Mouse (Mus musculus): ENCODE measurements around the gene Syvn1. TPM values are rescaled to one million over a fixed set of nuclear protein-coding genes. Genes with fewer than 3 reads are reported as not detected.
A peak's percentile ranks its signal among the peaks of the same experiment; 100 is the strongest.

The Syvn1 gene
- polyA plus RNA-seq, 1 experiment: 24.3 TPM

GRCm38 (mm10) chr19:6082156-6082555 is 35.8 kb downstream of the Syvn1 start, which contains the start of gene Gm28374:
Gene Gm28374, minus strand, starts transcription at chr19:6082256.
- H3ac ChIP-seq (ENCODE audit: control insufficient read depth, insufficient read length): no peak within 1 kb of the TSS
- H3K4me2 ChIP-seq (ENCODE audit: low read depth): no peak within 1 kb of the TSS
- H3K4me3 ChIP-seq: no peak within 1 kb of the TSS
- H3K27me3 ChIP-seq (ENCODE audit: control insufficient read depth, insufficient read depth, insufficient read length): no peaks in the 10 kb centered on the region
- peaks cover 37% of the 10 kb centered on the region for H3K79me2 ChIP-seq (ENCODE audit: control insufficient read depth, insufficient read depth)
- no peak for TF ChIP-seq POLR2A (IDR thresholded peaks at IDR 0.05; ENCODE audit: insufficient read length, low read depth)
- no peak for TF ChIP-seq POLR2AphosphoS2 (IDR thresholded peaks at IDR 0.05; ENCODE audit: insufficient read length, low read depth)
- H3K36me3 ChIP-seq (ENCODE audit: control insufficient read depth, insufficient read depth): no peaks in the 10 kb centered on the region

- H3ac ChIP-seq (ENCODE audit: control insufficient read depth, insufficient read length): peak within 1 kb of the TSS; percentile 74
- TF ChIP-seq TCF3 (IDR thresholded peaks at IDR 0.05; ENCODE audit: insufficient read length, low read depth) (no peak), E2F4 (IDR thresholded peaks at IDR 0.05; ENCODE audit: insufficient read depth) (peak; percentile 99), MYOG (IDR thresholded peaks at IDR 0.05; ENCODE audit: control insufficient read depth in 1 of 3, insufficient read depth in 1 of 3, insufficient read length in 2 of 3, low read depth in 2 of 3) (peak in 2 of 3 experiments; percentile 9 to 63), SRF (IDR thresholded peaks at IDR 0.05; ENCODE audit: control insufficient read depth, insufficient read length, low read depth) (peak; percentile 94), POLR2AphosphoS2 (IDR thresholded peaks at IDR 0.05; ENCODE audit: insufficient read length, low read depth) (peak; percentile 20), MAX (IDR thresholded peaks at IDR 0.05; ENCODE audit: low read depth) (no peak), TCF12 (IDR thresholded peaks at IDR 0.05; ENCODE audit: insufficient read depth, poor library complexity, severe bottlenecking) (no peak), REST (IDR thresholded peaks at IDR 0.05; ENCODE audit: insufficient read depth, insufficient read length) (no peak), MYOD1 (IDR thresholded peaks at IDR 0.05; ENCODE audit: control insufficient read depth in 1 of 3, insufficient read length in 2 of 3, low read depth in 2 of 3) (peak in 2 of 3 experiments; percentile 16), POLR2A (IDR thresholded peaks at IDR 0.05; ENCODE audit: insufficient read length, low read depth) (peak; percentile 64), USF1 (IDR thresholded peaks at IDR 0.05; ENCODE audit: low read depth) (no peak)
- no peaks in the 10 kb centered on the region for H3K27me3 ChIP-seq (ENCODE audit: control insufficient read depth, insufficient read depth, insufficient read length)
- H3K4me2 ChIP-seq (ENCODE audit: low read depth): peak within 1 kb of the TSS; percentile 97
- H3K36me3 ChIP-seq (ENCODE audit: control insufficient read depth, insufficient read depth): no peaks in the 10 kb centered on the region
- peaks cover 47% of the 10 kb centered on the region for H3K79me2 ChIP-seq (ENCODE audit: control insufficient read depth, insufficient read depth)
- peak within 1 kb of the TSS; percentile 89 for H3K4me3 ChIP-seq
Observed at GRCm38 (mm10) chr19:6084478-6085248, 38.3 kb downstream of the Syvn1 start, which contains the start of the genes Zfpl1 and Cdca5. Gene Zfpl1, minus strand, starts transcription at chr19:6084956. Gene Cdca5, plus strand, starts transcription at chr19:6084983.

GRCm38 (mm10) chr19:6085417-6085879 is 39.1 kb downstream of the Syvn1 start:
- no peaks in the 10 kb centered on the region for H3K27me3 ChIP-seq (ENCODE audit: control insufficient read depth, insufficient read depth, insufficient read length)
- H3K4me3 ChIP-seq: peak overlapping the region; percentile 89
- TF ChIP-seq TCF3 (IDR thresholded peaks at IDR 0.05; ENCODE audit: insufficient read length, low read depth) (no peak), E2F4 (IDR thresholded peaks at IDR 0.05; ENCODE audit: insufficient read depth) (no peak), SRF (IDR thresholded peaks at IDR 0.05; ENCODE audit: control insufficient read depth, insufficient read length, low read depth) (no peak), TCF12 (IDR thresholded peaks at IDR 0.05; ENCODE audit: insufficient read depth, poor library complexity, severe bottlenecking) (no peak), REST (IDR thresholded peaks at IDR 0.05; ENCODE audit: insufficient read depth, insufficient read length) (no peak), MYOG (IDR thresholded peaks at IDR 0.05; ENCODE audit: control insufficient read depth in 1 of 3, insufficient read depth in 1 of 3, insufficient read length in 2 of 3, low read depth in 2 of 3) (no peak), CEBPB (IDR thresholded peaks at IDR 0.05; ENCODE audit: insufficient read depth, poor library complexity, severe bottlenecking) (no peak), MYOD1 (IDR thresholded peaks at IDR 0.05; ENCODE audit: control insufficient read depth in 1 of 3, insufficient read length in 2 of 3, low read depth in 2 of 3) (no peak), POLR2A (IDR thresholded peaks at IDR 0.05; ENCODE audit: insufficient read length, low read depth) (no peak), MAX (IDR thresholded peaks at IDR 0.05; ENCODE audit: low read depth) (no peak), USF1 (IDR thresholded peaks at IDR 0.05; ENCODE audit: low read depth) (no peak), POLR2AphosphoS2 (IDR thresholded peaks at IDR 0.05; ENCODE audit: insufficient read length, low read depth) (no peak)
- peak overlapping the region; percentile 74 for H3ac ChIP-seq (ENCODE audit: control insufficient read depth, insufficient read length)
- H3K4me2 ChIP-seq (ENCODE audit: low read depth): peak overlapping the region; percentile 97
- H3K36me3 ChIP-seq (ENCODE audit: control insufficient read depth, insufficient read depth): no peaks in the 10 kb centered on the region
- H3K79me2 ChIP-seq (ENCODE audit: control insufficient read depth, insufficient read depth): peaks cover 47% of the 10 kb centered on the region

- Histone ChIP-seq H3K4me2 (ENCODE audit: low read depth) (no peak overlapping the region), H3K27me3 (ENCODE audit: control insufficient read depth, insufficient read depth, insufficient read length) (no peaks in the 10 kb centered on the region), H3ac (ENCODE audit: control insufficient read depth, insufficient read length) (no peak overlapping the region), H3K36me3 (ENCODE audit: control insufficient read depth, insufficient read depth) (peaks cover 6% of the 10 kb centered on the region), H3K4me3 (no peak overlapping the region), H3K79me2 (ENCODE audit: control insufficient read depth, insufficient read depth) (peaks cover 38% of the 10 kb centered on the region)
- TF ChIP-seq TCF12 (IDR thresholded peaks at IDR 0.05; ENCODE audit: insufficient read depth, poor library complexity, severe bottlenecking) (no peak), USF1 (IDR thresholded peaks at IDR 0.05; ENCODE audit: low read depth) (no peak), POLR2AphosphoS2 (IDR thresholded peaks at IDR 0.05; ENCODE audit: insufficient read length, low read depth) (no peak), REST (IDR thresholded peaks at IDR 0.05; ENCODE audit: insufficient read depth, insufficient read length) (no peak)
Observed at GRCm38 (mm10) chr19:6088841-6089240, 42.5 kb downstream of the Syvn1 start.

- Histone ChIP-seq H3K4me3 (no peak within 1 kb of the TSS), H3K4me2 (ENCODE audit: low read depth) (no peak within 1 kb of the TSS), H3ac (ENCODE audit: control insufficient read depth, insufficient read length) (no peak within 1 kb of the TSS), H3K79me2 (ENCODE audit: control insufficient read depth, insufficient read depth) (peaks cover 3% of the 10 kb centered on the region), H3K27me3 (ENCODE audit: control insufficient read depth, insufficient read depth, insufficient read length) (no peaks in the 10 kb centered on the region), H3K36me3 (ENCODE audit: control insufficient read depth, insufficient read depth) (peaks cover 6% of the 10 kb centered on the region)
- TF ChIP-seq POLR2A (IDR thresholded peaks at IDR 0.05; ENCODE audit: insufficient read length, low read depth) (no peak), TCF3 (IDR thresholded peaks at IDR 0.05; ENCODE audit: insufficient read length, low read depth) (no peak), POLR2AphosphoS2 (IDR thresholded peaks at IDR 0.05; ENCODE audit: insufficient read length, low read depth) (no peak), REST (IDR thresholded peaks at IDR 0.05; ENCODE audit: insufficient read depth, insufficient read length) (no peak), CEBPB (IDR thresholded peaks at IDR 0.05; ENCODE audit: insufficient read depth, poor library complexity, severe bottlenecking) (no peak), MYOG (IDR thresholded peaks at IDR 0.05; ENCODE audit: control insufficient read depth in 1 of 3, insufficient read depth in 1 of 3, insufficient read length in 2 of 3, low read depth in 2 of 3) (no peak), TCF12 (IDR thresholded peaks at IDR 0.05; ENCODE audit: insufficient read depth, poor library complexity, severe bottlenecking) (no peak), MAX (IDR thresholded peaks at IDR 0.05; ENCODE audit: low read depth) (no peak), SRF (IDR thresholded peaks at IDR 0.05; ENCODE audit: control insufficient read depth, insufficient read length, low read depth) (no peak), E2F4 (IDR thresholded peaks at IDR 0.05; ENCODE audit: insufficient read depth) (no peak), MYOD1 (IDR thresholded peaks at IDR 0.05; ENCODE audit: control insufficient read depth in 1 of 3, insufficient read length in 2 of 3, low read depth in 2 of 3) (no peak), USF1 (IDR thresholded peaks at IDR 0.05; ENCODE audit: low read depth) (no peak)
Observed at GRCm38 (mm10) chr19:6094119-6094518, 47.7 kb downstream of the Syvn1 start, which contains the start of gene AC131692.1. Gene AC131692.1, plus strand, starts transcription at chr19:6094419.
